Mouse (Mus musculus) embryonic facial prominence, embryonic 12.5 days (tissue): ENCODE results near the gene Scrn1. TPM values are rescaled to one million over a fixed set of nuclear protein-coding genes. Genes with fewer than 3 reads are reported as not detected.
A peak's percentile ranks its signal among the peaks of the same experiment; 100 is the strongest.

Source experiments
- ATAC-seq: fragments of 200-750 bp; cut with Nextera tagmentation; 2 replicates; pipeline ENCODE4 v1.8.0; 2017; ENCODE audit not compliant: insufficient number of reproducible peaks, insufficient read depth, low FRiP score, low TSS enrichment
- H3K27ac ChIP-seq: fragments of 300-500 bp; sonication (generic); 2 replicates; pipeline ENCODE4 v1.5.1; 2016; ENCODE audit warnings: mild to moderate bottlenecking
- H3K27me3 ChIP-seq: fragments of 300-500 bp; sonication (generic); 2 replicates; pipeline ENCODE4 v1.6.1; 2016; ENCODE audit warnings: mild to moderate bottlenecking, moderate library complexity
- H3K36me3 ChIP-seq: fragments of 300-500 bp; sonication (generic); 2 replicates; pipeline ENCODE4 v1.6.1; 2016; ENCODE audit warnings: mild to moderate bottlenecking
- H3K4me1 ChIP-seq: fragments of 300-500 bp; sonication (generic); 2 replicates; pipeline ENCODE4 v1.6.1; 2016
- H3K4me2 ChIP-seq: fragments of 300-500 bp; sonication (generic); replicated peaks from 2 replicates; pipeline ENCODE4 v1.6.1; 2016; ENCODE audit warnings: mild to moderate bottlenecking, moderate library complexity
- H3K4me3 ChIP-seq: fragments of 300-500 bp; sonication (generic); 2 replicates; pipeline ENCODE4 v1.5.1; 2016; ENCODE audit warnings: mild to moderate bottlenecking
- H3K9ac ChIP-seq: fragments of 300-500 bp; sonication (generic); 2 replicates; pipeline ENCODE4 v1.6.1; 2016; ENCODE audit warnings: mild to moderate bottlenecking, moderate library complexity
- H3K9me3 ChIP-seq: fragments of 300-500 bp; sonication (generic); 2 replicates; pipeline ENCODE4 v1.6.1; 2016; ENCODE audit warnings: mild to moderate bottlenecking, moderate library complexity
- WGBS: fragments of 180-500 bp; shearing (Covaris S2); methylation state at CpG from one replicate; pipeline ENCODE4 v1.1.7; 2016; 5-methylcytosine and 5-hydroxymethylcytosine counted together
- polyA plus RNA-seq: library from polyadenylated mRNA; unstranded; fragments of >200 nt; fragmentation: Nextera tagmentation; extraction: Ambion mirVana; gene quantifications from 2 replicates; pipeline ENCODE4 v1.2.1, GENCODE M21; 2016

Gene Scrn1
- polyA plus RNA-seq, 1 experiment from 2014 or later = 27.2 TPM

- H3K27ac ChIP-seq = no peak overlapping the region
- H3K9ac ChIP-seq = no peak overlapping the region
- H3K4me2 ChIP-seq = no peak overlapping the region
- peaks cover under 1% of the 10 kb centered on the region; the same call in 1 of the 2 replicates for H3K27me3 ChIP-seq
- WGBS = 40% methylated on average over 7 of the region's 7 CpGs
- no peaks in the 10 kb centered on the region for H3K36me3 ChIP-seq
- no peaks in the 10 kb centered on the region for H3K9me3 ChIP-seq
- H3K4me1 ChIP-seq = 0 out of 2 replicates have a peak, but pooled peaks cover 6% of the 10 kb centered on the region
- no peak overlapping the region for H3K4me3 ChIP-seq
- no peak for ATAC-seq
Observed at GRCm38 (mm10) chr6:54491074-54491473, 75.2 kb downstream of the Scrn1 start.

GRCm38 (mm10) chr6:54485973-54486569 is 80.2 kb downstream of the Scrn1 start:
- 39% methylated on average over 6 of the region's 6 CpGs for WGBS
- no peaks in the 10 kb centered on the region for H3K36me3 ChIP-seq
- H3K4me2 ChIP-seq = peak overlapping the region; percentile 64
- ATAC-seq = no peak
- H3K4me1 ChIP-seq = peaks cover 9% of the 10 kb centered on the region
- peaks cover 14% of the 10 kb centered on the region for H3K27me3 ChIP-seq
- H3K9ac ChIP-seq = no peak overlapping the region
- H3K27ac ChIP-seq = no peak overlapping the region
- 0 out of 2 replicates have a peak, but pooled peaks cover 3% of the 10 kb centered on the region for H3K9me3 ChIP-seq
- peak overlapping the region; percentile 30 for H3K4me3 ChIP-seq

GRCm38 (mm10) chr6:54485435-54485901 is 80.8 kb downstream of the Scrn1 start:
- peak; percentile 79; the same call in 1 of the 2 replicates for ATAC-seq
- H3K36me3 ChIP-seq = no peaks in the 10 kb centered on the region
- 5% methylated on average over 24 of the region's 25 CpGs for whole genome bisulfite sequencing
- peak overlapping the region; percentile 64 for H3K4me2 ChIP-seq
- H3K27me3 ChIP-seq = peaks cover 14% of the 10 kb centered on the region
- H3K4me3 ChIP-seq = peak overlapping the region; percentile 30
- no peak overlapping the region for H3K27ac ChIP-seq
- peaks cover 9% of the 10 kb centered on the region for H3K4me1 ChIP-seq
- 0 out of 2 replicates have a peak, but pooled peaks cover 3% of the 10 kb centered on the region for H3K9me3 ChIP-seq
- H3K9ac ChIP-seq = 0 out of 2 replicates have a peak overlapping the region, but pooled peaks have one; percentile 4

- Histone ChIP-seq H3K36me3 (no peaks in the 10 kb centered on the region), H3K4me2 (peak overlapping the region; percentile 64), H3K9ac (no peak overlapping the region), H3K27me3 (peaks cover 14% of the 10 kb centered on the region), H3K9me3 (0 out of 2 replicates have a peak, but pooled peaks cover 3% of the 10 kb centered on the region), H3K4me1 (peaks cover 9% of the 10 kb centered on the region), H3K4me3 (peak overlapping the region; percentile 30), H3K27ac (no peak overlapping the region)
- ATAC-seq = 0 out of 2 replicates have a peak, but pooled peaks have one; percentile 8
- 23% methylated on average over 11 of the region's 12 CpGs for WGBS
Observed at GRCm38 (mm10) chr6:54485000-54485399, 81.3 kb downstream of the Scrn1 start.

- no peak overlapping the region for H3K4me2 ChIP-seq
- H3K36me3 ChIP-seq = no peaks in the 10 kb centered on the region
- H3K27me3 ChIP-seq = peaks cover 14% of the 10 kb centered on the region
- H3K9ac ChIP-seq = no peak overlapping the region
- H3K4me1 ChIP-seq = peaks cover 13% of the 10 kb centered on the region
- H3K9me3 ChIP-seq = 0 out of 2 replicates have a peak, but pooled peaks cover 3% of the 10 kb centered on the region
- H3K4me3 ChIP-seq = no peak overlapping the region
- no peak for ATAC-seq
- H3K27ac ChIP-seq = no peak overlapping the region
- 81% methylated on average over 15 of the region's 15 CpGs for WGBS
Observed at GRCm38 (mm10) chr6:54481390-54482112, 84.7 kb downstream of the Scrn1 start.

GRCm38 (mm10) chr6:54478646-54479324 is 87.5 kb downstream of the Scrn1 start:
- Histone ChIP-seq H3K27me3 (no peaks in the 10 kb centered on the region), H3K4me3 (no peak overlapping the region), H3K4me1 (peaks cover 15% of the 10 kb centered on the region), H3K36me3 (no peaks in the 10 kb centered on the region), H3K4me2 (no peak overlapping the region), H3K9me3 (0 out of 2 replicates have a peak, but pooled peaks cover 3% of the 10 kb centered on the region), H3K9ac (no peak overlapping the region), H3K27ac (no peak overlapping the region)
- ATAC-seq = no peak
- 63% methylated on average over 5 of the region's 5 CpGs for WGBS

- H3K36me3 ChIP-seq = no peaks in the 10 kb centered on the region
- no peak for ATAC-seq
- peaks cover 15% of the 10 kb centered on the region for H3K4me1 ChIP-seq
- no peak overlapping the region for H3K9ac ChIP-seq
- H3K4me2 ChIP-seq = no peak overlapping the region
- H3K27ac ChIP-seq = no peak overlapping the region
- 81% methylated on average over 19 of the region's 19 CpGs for WGBS
- no peak overlapping the region for H3K4me3 ChIP-seq
- no peaks in the 10 kb centered on the region for H3K9me3 ChIP-seq
- no peaks in the 10 kb centered on the region for H3K27me3 ChIP-seq
Observed at GRCm38 (mm10) chr6:54475926-54476667, 90.2 kb downstream of the Scrn1 start.

- 56% methylated on average over 8 of the region's 8 CpGs for WGBS
- ATAC-seq = no peak
- no peaks in the 10 kb centered on the region for H3K36me3 ChIP-seq
- H3K27me3 ChIP-seq = no peaks in the 10 kb centered on the region
- H3K4me1 ChIP-seq = peaks cover 15% of the 10 kb centered on the region
- H3K27ac ChIP-seq = no peak overlapping the region
- H3K4me2 ChIP-seq = no peak overlapping the region
- no peaks in the 10 kb centered on the region for H3K9me3 ChIP-seq
- H3K9ac ChIP-seq = no peak overlapping the region
- H3K4me3 ChIP-seq = no peak overlapping the region
Observed at GRCm38 (mm10) chr6:54472846-54473715, 93.2 kb downstream of the Scrn1 start.

- Histone ChIP-seq H3K9ac (no peak overlapping the region), H3K27me3 (no peaks in the 10 kb centered on the region), H3K4me3 (no peak overlapping the region), H3K4me1 (peaks cover 14% of the 10 kb centered on the region), H3K4me2 (no peak overlapping the region), H3K9me3 (no peaks in the 10 kb centered on the region), H3K27ac (no peak overlapping the region), H3K36me3 (no peaks in the 10 kb centered on the region)
- 87% methylated on average over 7 of the region's 7 CpGs for WGBS
- no peak for ATAC-seq
Observed at GRCm38 (mm10) chr6:54471866-54472265, 94.4 kb downstream of the Scrn1 start.

- no peak overlapping the region for H3K9ac ChIP-seq
Observed at GRCm38 (mm10) chr6:54467371-54467770, 98.9 kb downstream of the Scrn1 start.

More at GRCm38 (mm10) chr6:54467371-54467770, 98.9 kb downstream of the Scrn1 start:
- Histone ChIP-seq H3K27ac (no peak overlapping the region), H3K4me2 (no peak overlapping the region), H3K9me3 (no peaks in the 10 kb centered on the region), H3K36me3 (no peaks in the 10 kb centered on the region), H3K4me3 (no peak overlapping the region), H3K4me1 (no peaks in the 10 kb centered on the region), H3K27me3 (no peaks in the 10 kb centered on the region)
- no peak for ATAC-seq
- WGBS = 90% methylated on average over 3 of the region's 3 CpGs
